Mouse (Mus musculus): Measurements from ENCODE around the gene Hmga1.

Gene Hmga1

DNA sequence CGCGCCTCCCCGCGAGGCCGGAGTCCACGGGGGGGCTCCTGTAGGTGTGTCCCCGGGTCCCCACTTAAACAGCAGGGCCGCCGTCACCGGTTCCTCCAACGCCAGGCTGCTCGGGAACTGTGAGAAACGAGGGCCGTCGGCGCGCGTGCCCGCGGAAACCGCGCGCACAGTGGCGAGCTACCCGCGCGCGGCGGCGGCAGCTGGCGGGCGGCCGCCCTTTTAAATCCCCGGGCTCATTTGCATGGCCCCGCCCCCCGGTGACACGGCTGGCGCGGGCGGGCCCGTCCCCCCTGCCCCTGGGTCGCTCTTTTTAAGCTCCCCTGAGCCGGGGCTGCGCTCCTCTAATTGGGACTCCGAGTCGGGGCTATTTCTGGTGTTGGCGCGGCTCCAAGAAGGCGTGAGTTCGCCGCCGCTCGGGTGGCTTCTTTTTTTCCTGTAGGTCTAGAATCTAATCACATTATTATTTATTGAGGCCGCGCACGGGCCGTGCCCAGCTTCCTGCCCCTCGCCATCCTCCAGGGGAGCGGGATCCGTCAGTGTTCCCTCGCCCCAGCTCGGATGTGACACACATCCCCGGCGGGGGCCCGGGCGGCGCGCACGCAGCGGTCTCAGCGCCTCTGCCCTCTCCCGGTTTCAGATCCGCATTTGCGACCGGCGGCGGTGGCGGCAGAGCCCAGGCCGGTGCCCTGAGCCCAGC is at the start of gene Hmga1:
Gene Hmga1, plus strand, starts transcription at position 183 of the 697 bp plus-strand sequence.
- DNase-seq (ENCODE audit: low read depth, low spot score) = peak; percentile 92

DNA sequence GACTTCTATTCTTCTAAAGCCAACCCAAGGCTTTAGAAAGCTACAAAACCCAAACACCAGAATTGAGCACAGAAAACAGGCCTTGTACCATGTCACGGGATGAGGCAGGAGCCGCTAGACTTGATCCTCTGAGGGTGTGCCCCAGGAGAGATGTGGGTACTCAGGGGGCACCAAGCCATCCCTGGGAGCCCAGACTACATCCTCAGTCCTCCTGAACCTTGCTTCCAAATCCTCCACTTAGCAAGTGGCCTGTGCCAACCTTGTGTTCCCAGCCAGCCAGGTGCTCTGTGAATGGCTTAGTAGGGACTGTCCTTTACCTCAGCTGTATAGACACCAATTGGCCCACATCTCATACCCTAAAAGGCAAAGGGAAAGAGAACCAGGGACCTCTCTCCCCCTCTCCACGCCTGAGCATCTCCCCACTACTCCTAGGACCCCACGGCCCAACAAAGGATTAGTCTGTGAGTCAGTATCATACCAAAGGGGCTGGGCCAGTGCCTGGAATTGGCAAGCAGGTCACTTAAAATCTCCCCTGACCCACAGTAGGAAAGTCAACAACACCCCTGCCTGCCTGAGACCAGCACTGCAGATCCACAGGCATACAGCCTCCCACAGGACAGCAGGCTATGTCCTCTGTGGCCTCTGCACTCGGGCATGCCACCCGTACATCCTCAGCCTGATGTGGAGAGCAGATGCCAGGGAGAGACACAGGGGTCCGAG is 49.3 kb upstream of the Hmga1 start:
- DNase-seq (ENCODE audit: low read depth, low spot score) = no peak

DNA sequence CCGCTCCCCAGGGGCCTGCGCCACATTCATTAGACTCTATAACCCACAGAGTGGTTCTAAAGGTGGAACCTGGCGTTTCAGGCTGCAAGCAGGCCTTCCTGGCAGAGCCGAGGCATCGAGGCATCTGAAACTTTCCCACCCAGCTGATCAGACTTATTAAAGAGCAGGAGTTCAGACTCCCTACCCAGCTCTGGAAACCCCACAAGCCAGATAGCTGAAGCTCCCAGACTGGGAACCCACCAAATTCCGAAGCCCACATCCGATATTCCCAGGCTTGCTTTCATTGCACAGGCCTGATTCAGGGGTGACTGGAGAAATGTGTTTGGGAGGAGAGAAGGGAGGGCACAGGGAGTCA is 48.7 kb upstream of the Hmga1 start:
- no peak for DNase-seq (ENCODE audit: low read depth, low spot score)

DNA sequence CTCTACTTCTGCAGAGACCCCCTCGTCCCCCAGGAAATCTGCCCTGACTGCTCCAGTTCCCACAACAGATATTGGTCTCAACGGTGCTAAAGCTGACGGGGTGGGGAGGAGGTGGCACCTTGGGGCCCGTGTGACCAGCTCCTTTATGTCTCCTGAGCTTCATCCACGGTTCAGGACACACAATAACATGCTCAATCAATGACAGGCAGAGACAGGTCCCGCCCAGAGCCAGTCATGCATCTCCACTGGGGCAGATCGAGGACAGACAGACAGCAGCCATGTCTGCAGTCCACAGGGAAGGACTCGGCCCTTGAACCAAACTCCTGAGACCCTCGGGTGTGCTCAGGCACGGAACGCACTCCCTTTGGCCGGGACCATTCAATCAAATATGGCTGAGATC is 48.3 kb upstream of the Hmga1 start:
- DNase-seq (ENCODE audit: low read depth, low spot score) = no peak

DNA sequence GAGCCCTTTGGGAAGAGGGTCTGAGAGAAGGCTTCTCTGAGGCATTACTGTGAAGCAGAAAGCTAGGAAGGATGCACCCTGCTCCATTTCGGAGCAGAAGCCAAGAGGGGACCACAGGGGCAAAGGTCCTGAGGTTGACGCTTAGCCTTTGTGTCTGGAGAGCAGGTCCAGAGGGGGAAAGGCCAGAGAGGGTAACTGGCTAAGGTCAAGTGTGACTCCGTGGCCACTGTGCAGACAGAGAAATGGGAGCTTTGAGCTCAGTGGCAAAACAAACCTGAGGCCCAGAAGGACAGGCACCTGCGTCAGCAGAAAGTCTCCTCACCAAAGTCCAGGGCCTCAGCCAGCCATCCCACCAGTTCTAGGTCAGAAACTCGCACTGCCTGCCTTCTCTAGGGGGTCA is 47.8 kb upstream of the Hmga1 start:
- no peak for DNase-seq (ENCODE audit: low read depth, low spot score)

DNA sequence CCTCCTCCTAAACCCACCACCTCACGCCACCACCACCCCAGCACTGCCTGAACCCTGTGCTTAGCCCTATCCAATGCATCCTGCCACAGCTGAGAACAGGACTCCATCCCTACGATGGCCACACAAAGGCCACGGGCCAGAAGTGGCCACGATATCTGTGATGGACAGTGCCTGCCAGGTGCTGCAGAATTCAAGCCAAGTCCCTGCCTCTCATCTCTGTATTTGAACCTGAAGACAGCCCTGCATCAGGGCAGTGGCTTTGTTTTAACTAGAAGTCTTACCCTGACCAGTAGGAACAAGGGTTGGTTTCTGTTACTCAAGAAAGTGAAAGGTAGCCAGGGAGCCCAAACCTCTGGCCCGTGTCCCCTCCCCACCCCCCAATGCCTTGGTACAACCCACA is 47.2 kb upstream of the Hmga1 start:
- DNase-seq (ENCODE audit: low read depth, low spot score) = no peak

DNA sequence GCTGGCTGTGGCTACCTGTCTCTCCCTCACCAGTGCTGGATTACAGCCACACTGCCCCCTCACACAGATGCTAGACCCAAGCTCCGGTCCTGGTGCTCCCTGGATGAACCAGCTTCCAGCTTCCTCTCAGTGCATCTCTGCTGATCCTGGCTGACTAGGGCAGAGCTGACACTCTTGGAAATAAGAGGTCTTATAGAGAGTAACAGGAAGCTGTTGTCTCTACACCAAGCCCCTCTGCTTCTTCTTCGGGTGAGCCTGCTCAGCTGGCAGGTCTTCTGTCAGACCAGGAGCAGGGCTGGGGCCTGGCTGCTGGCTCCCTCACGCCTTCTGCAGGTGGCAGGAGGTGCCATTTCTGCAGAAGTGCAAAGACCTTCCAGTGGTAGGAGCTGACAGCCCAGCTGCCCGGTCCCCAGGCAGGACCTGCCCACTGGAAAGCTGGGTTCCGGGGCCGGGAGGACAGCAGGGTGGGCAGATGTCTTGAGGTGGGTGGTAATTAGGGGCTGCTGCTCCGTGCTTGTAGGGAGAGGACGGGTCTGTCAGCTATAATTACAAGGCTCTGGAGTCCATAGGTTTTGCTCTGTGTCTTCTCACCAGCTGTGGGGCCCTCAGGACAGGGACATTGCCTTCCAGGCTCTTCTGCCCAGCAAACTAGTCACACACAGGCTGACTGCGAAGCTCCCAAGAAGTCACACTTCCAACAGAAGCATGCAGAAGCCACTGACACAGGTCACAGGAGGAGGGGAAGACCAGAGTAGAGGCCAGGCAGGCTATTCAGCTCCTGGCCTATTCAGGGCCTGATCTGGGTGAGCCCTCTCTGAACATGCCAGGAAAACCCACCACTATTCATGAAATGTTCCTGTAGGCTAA is 45.8 kb upstream of the Hmga1 start:
- no peak for DNase-seq (ENCODE audit: low read depth, low spot score)

DNA sequence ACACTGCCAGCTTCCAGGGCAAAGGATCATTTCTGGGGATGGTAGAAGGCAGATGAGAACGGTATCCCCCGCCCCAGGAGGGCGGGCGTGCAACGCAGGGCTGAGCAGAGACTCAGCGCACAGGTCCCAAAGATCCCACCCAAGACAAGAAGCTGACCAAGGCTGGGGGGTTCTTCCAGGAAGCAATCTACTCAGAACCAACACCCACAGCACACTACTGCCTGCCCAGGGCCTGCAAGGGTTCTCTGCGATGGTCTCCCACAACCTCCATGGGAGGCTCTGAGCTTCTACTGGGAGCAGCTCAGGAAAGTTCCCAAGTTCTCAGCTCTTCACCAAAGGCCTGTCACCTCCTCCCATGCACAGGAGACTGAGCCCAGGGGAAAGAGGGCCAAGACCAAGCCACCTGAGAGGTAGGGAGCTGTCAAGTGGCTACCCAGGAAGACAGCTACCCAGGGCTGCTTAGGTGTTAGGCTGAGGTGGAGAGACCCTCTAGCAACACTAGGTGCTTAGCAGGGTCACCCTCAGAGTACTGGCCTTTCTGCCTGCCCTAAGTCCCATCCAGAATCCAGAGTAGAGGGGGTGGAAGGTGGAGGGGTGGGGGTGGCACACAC is 45.1 kb upstream of the Hmga1 start:
- DNase-seq (ENCODE audit: low read depth, low spot score) = no peak

DNA sequence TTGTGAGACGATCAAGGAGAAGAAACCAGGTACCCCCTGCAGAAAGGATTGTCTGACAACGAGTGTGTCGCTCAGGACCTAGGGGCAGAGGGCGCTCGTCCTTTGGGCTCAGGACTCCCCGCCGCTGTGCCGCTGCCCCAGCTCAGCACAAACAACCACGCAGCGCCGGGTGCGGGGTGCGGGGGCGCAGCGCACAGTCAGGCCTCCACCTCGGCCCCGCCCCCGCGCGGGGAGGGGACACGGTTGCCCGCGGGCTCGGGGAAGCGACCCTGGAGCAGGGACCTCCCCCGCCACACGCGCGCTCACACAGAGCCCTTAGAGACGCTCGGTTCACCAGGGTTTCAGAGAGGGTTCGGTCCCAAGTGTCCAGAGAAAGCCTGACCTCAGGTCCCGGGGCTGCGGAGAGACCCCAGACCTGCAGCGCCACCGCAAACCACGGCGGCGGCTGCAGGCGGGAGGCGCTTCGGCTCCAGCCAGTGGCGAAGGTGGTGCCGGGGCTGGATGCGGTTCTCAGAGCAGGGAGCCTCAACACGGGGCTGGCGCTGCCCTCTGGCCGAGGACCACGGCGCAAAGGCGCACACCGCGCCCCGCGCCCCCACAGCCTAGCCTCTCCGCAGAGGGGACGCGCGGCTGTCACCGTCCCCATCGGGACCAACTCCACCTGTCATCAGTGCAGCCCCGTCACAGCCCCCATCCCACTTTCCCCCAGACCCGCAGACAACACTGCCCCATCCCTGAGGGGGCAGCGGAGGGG is 44.3 kb upstream of the Hmga1 start:
- DNase-seq (ENCODE audit: low read depth, low spot score) = peak; percentile 45

DNA sequence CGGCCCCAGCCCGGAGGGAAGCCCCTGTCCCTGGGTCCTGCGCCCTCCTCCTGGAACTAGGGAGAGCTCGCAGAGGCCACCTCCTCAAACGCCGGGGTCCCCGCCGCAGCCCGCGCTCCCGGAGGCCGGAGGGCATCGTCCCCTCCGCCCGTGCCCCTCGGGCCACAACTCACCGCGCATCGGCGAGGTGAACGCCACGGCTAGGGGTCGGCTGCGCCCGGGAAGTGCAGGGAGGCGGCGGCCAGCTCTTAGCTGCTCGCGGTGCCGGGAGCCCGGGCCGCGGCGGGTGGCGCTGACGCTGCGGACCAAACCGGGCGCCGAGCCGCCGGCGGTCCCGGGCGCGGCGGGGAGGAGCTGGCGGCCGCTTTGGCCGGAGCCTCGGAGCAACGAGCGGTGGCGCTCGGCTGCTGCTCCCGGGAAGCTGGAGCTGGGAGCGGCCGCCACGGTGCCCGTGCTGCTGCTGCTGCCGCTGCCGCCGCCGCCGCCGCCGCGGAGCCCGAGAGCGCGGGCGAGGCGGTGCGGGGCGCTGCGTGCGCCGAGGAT is 43.6 kb upstream of the Hmga1 start:
- DNase-seq (ENCODE audit: low read depth, low spot score) = no peak

DNA sequence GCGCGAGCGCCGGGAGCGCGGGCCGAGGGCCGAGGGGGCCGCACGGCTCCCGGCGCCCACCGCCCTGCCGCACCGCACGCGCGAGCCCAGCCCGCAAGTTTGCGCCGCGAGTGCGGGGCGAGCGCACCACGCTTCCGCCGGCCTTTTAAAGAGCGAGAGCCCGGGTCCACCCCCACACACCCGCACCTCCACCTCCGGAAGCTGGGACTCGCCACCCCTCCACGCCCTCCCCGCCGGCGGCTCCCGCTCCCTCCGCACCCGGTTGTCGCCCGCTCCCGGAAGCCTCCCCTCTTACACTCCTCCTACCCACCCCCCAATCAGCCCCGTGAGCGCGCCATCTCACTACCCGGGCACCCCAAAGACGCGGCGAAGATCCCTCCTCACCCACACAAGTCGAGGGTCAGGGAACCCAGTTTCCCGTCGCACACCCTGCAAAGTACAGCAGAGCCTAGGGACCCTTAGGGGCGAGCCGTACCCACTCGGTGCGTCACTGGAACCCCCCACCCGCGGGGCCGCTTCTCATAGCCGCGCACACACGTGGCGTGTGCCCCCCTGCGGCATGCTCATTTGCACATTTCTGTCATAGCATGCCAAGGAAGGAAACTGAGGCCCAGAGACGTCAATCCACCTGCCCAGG is 42.9 kb upstream of the Hmga1 start:
- DNase-seq (ENCODE audit: low read depth, low spot score) = no peak

DNA sequence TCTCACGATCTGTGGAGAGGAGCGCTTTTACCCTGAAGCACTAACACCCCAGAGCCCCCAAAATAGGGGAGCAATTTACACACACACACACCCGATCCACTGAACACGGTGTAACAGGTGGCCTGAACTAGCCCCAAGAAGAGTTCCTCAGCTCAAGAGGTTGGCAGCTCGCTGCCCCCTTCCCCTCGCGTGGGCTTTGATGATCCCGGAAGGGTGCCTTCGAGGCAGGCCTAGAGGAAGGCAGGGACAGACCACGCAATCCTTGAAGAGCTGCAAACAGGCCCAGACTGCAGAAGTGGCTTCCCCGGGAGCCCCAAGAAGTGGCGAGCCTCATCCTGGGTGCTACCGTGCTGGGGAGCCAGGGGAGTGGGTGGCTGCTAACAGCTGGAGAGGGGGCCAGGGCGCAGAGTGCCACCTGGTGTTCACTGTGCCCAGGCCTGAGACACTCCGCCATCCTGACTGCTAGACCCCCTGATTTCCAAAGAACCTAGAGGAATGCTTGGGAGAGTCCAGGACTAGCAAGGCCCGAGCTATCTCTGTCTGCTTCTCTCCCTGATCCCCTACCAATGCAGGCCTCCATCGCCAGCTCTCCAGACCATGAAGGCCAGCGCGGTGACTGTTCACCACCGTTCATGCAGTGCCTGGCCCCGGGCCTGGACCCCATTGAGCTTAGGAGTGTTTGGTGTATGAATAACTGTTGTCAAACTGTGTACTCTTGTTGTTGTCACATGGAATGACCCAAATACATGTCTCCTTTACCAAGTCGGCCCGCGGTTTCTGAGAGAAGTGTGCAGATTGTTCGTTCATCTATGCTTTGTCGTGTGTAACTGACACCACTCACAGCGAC is 42.2 kb upstream of the Hmga1 start:
- peak; percentile 40 for DNase-seq (ENCODE audit: low read depth, low spot score)

DNA sequence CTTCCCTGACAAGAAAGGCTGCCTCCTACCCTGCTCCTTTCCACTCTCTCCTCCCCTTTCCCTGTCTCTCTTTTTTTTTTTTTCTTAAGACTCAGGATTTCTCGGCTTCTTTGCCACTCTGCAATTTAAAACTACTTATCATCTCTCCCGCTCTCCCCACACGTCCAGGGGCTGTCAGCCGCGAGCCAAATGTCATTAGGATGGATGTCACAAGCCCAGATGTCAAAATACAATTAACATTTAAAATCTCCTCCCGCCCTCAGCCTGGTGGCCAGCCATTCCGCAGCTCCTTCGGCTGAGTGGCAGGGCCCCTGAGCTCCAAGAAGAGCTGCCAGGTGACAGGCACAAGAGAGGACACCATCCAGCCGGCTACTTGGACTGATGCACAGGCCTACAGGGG is 38.0 kb upstream of the Hmga1 start:
- DNase-seq (ENCODE audit: low read depth, low spot score) = no peak

DNA sequence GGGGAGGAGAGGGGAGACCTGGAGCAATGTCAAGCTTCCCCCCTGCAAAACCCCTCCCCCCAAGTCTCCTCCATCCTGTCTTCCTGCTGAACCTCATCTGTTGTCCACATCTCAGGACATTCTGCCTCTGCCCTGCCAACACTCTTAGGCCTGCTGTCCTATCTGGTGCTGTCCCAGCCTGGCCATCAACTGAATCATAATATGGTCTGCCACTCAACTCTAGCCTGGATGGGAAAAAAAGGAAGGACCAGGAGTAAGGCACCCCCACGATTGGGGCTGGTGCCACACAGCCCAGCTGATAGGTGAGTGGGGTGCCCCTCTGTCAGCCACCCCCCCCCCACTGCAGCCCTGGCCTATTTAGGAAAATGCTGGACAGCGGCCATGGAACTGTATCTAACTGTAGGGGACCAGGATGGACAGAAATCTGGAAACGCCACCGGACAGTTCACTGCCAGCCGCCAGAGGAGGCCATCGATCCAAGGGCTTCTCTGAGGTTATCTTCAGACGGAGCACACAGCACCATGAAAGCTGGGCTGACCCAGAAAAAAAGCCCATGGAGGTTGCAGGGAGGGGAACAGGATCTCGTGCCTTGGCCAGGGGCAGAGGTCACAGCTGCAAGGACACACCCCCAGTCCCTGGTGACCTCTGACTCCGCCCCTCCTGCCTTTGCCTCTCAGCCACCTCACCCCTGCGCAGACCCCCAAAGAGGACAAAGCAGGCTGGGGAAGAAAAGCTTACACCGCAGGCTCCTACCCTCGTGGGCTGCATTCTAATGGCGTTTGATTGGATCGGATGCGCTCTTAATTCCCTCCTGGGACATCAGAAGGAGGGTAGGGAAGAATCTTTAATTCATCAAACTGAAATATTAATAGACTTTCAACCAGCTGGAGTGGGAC is 37.3 kb upstream of the Hmga1 start:
- DNase-seq (ENCODE audit: low read depth, low spot score) = no peak

DNA sequence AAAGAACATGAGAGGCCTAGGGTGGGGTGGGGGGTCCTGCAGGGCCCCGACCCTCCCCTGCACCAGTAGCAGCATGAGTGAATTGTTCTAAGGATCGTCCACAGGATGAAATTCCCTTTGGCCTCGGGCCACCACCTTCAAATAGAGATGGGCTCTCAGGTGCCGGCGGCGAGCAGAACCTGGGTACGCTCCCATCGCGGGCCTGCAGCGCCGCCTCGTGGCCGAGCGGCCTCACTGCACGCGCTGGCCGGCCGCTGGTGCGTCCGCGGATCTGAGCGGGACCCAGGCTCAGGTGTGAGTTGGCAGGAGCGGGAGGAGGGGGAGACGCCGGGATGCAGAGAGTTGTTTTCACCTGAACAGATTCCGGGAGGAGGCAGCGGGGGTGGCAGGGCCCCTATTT is 35.7 kb upstream of the Hmga1 start:
- peak; percentile 55 for DNase-seq (ENCODE audit: low read depth, low spot score)

DNA sequence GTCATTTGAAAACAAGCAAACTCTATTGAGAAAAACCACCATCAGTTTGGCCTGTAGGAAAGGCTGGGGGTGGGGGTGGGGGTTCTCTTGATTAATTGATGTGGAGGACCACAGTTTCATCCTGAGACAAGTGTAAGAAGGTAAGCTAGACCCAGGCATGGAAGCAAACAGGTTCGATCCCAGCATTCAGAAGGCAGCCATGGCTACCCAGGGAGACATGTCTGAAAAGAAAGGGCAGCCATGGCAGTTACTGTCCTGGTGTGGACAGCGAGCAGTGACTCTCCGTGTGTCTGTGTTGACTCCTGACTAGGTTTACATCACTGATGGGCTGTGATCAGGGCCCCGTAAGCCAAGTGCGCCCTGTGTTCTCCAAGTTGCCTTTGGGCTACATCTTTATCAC is 35.0 kb upstream of the Hmga1 start, which contains the start of gene Grm4:
Gene Grm4, minus strand, starts transcription at position 101 of the 400 bp plus-strand sequence.
- no peak for DNase-seq (ENCODE audit: low read depth, low spot score)

DNA sequence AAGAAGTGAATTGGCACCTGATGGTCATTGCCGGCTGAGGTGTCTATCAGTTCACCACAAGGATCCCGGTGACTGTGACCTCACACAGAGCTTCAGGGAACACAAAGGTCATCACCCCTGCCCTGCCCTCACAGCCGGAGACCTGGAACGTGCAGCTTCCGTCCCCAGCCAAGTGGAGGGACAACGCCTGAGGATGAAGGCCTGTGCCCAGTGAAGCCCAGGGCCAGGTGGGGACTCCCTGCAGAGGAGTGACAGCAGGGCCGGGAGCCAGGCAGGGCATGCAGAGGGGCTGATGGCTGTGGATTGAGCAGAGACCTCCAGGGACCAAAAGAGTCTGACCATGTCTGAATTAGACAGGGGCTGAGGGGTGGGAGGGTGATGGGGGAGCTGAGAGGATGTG is 33.2 kb upstream of the Hmga1 start:
- DNase-seq (ENCODE audit: low read depth, low spot score) = no peak

DNA sequence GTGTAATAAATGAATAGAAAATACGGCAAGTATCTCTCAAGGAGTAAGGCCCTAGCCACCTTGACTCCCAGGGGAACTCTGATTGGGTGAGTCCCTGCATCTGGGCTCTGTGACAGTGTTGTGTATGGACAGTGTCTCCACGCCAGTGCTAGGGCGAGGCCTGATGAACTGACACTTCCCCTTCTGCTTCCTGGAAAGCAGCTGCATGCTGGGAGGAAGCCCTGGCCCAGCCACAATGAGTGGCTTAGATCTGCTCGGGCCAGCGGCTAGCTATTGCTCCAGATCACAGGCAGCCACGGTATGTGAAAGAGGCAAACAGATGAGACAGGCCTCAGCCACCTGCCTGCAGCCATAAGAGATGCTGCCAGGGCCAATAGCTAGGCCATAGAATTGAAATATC is 29.1 kb upstream of the Hmga1 start:
- no peak for DNase-seq (ENCODE audit: low read depth, low spot score)

DNA sequence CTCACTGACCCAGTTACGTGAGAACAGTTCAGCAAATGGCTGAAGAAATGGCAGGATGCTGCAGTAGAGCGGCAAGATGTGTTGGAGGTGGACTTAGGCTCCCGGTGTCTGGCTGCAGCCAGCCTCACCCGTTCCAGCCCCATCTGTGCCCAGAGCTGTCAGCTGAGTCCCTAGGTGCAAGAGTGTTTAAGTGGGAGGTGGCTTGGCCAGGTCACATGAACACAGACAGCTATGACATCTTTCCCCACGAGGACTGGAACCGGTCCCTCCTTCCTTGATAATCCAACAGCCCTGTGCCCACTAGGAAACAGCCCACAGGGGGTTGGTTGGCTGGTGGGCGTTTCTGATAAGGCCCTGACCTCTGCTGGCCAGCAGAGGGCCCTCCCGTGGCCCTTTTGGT is 28.3 kb upstream of the Hmga1 start:
- no peak for DNase-seq (ENCODE audit: low read depth, low spot score)
